Mouse (Mus musculus): ENCODE measurements at regions not wholly inside any gene's neighbourhood (a gene's known extent, or its start where the extent isn't known, plus 50 kb on each side); places are given as distances from the start of the nearest gene placed in this dataset.

DNA sequence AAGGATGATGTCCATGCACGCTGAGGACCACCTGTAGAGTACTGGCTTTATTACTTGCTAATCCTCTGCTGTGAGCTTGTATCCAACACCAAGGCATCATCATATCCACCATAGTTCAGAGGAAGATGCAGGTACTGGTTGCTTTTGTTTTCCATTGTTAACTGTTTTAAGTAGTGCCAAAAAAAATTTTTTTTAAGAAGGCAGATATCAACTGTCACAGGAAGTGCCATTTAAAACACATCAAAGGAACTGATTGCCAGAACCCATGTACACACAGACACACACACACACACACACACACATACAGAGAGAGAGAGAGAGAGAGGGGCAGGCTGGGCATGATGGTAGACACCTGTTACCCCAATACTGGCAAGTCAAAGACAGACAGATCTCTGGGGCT, 319.1 kb downstream of the Gadd45g start:
- TF ChIP-seq GATA1 (IDR thresholded peaks at IDR 0.05; ENCODE audit: low read length) (no peak), TAL1 (IDR thresholded peaks at IDR 0.05; ENCODE audit: low read length) (no peak)

Data from erythroblast, embryonic 14.5 days (primary cell).